Mouse (Mus musculus) midbrain, embryonic 11.5 days (tissue): ENCODE measurements at regions not wholly inside any gene's neighbourhood (a gene's known extent, or its start where the extent isn't known, plus 50 kb on each side); places are given as distances from the start of the nearest gene placed in this dataset.
"Not testable (repeated sequence)": the region's sequence is repeated elsewhere in the genome, so short reads cannot be mapped to it uniquely, and the experiment has no call there.

Source experiments
- ATAC-seq: fragments of 200-750 bp; cut with Nextera tagmentation; 2 replicates; pipeline ENCODE4 v1.8.0; 2017; ENCODE audit warnings: moderate TSS enrichment, moderate library complexity; ENCODE audit not compliant: low FRiP score
- DNase-seq: peaks from one replicate; pipeline ENCODE4 v3.0.0; 2015; ENCODE audit warnings: low spot score; ENCODE audit errors: missing footprints
- H3K27ac ChIP-seq: fragments of 300-500 bp; sonication (generic); 2 replicates; pipeline ENCODE4 v1.5.1; 2014; ENCODE audit warnings: low read depth, low read length
- H3K27me3 ChIP-seq: fragments of 300-500 bp; sonication (generic); 2 replicates; pipeline ENCODE4 v1.6.1; 2014; ENCODE audit warnings: mild to moderate bottlenecking, low read length, moderate library complexity, mixed read lengths; ENCODE audit not compliant: control insufficient read depth, insufficient read depth
- H3K36me3 ChIP-seq: fragments of 300-500 bp; sonication (generic); 2 replicates; pipeline ENCODE4 v1.6.1; 2014; ENCODE audit warnings: mild to moderate bottlenecking, low read length, moderate library complexity, mixed read lengths; ENCODE audit not compliant: control insufficient read depth, insufficient read depth
- H3K4me1 ChIP-seq: fragments of 300-500 bp; sonication (generic); 2 replicates; pipeline ENCODE4 v1.6.1; 2014; ENCODE audit warnings: low read length; ENCODE audit not compliant: control insufficient read depth, insufficient read depth
- H3K4me2 ChIP-seq: fragments of 300-500 bp; sonication (generic); 2 replicates; pipeline ENCODE4 v1.6.1; 2014; ENCODE audit warnings: mild to moderate bottlenecking, moderate library complexity
- H3K4me3 ChIP-seq: fragments of 300-500 bp; sonication (generic); 2 replicates; pipeline ENCODE4 v1.5.1; 2014; ENCODE audit warnings: low read depth, low read length
- H3K9ac ChIP-seq: fragments of 300-500 bp; sonication (generic); 2 replicates; pipeline ENCODE4 v1.6.1; 2014; ENCODE audit warnings: low read length
- H3K9me3 ChIP-seq: fragments of 300-500 bp; sonication (generic); 2 replicates; pipeline ENCODE4 v1.6.1; 2016; ENCODE audit warnings: low read length; ENCODE audit not compliant: control insufficient read depth
- WGBS: fragments of 180-500 bp; shearing (Covaris S2); extraction: QIAGEN DNeasy Blood & Tissue Kit; methylation state at CpG from one replicate; pipeline ENCODE4 v1.1.7; 2014; 5-methylcytosine and 5-hydroxymethylcytosine counted together

- H3K4me2 ChIP-seq, result no peak overlapping the region
- H3K4me3 ChIP-seq, result no peak overlapping the region
- H3K36me3 ChIP-seq, result no peaks in the 10 kb centered on the region
- no peak overlapping the region for H3K27ac ChIP-seq
- no peak overlapping the region for H3K9ac ChIP-seq
- ATAC-seq (no peak), DNase-seq (no peak)
- no peaks in the 10 kb centered on the region for H3K27me3 ChIP-seq
- WGBS, result 84% methylated on average over 1 of the region's 1 CpGs
- H3K9me3 ChIP-seq, result no peaks in the 10 kb centered on the region
- H3K4me1 ChIP-seq, result no peaks in the 10 kb centered on the region
These were observed 384.2 kb upstream of the Nova1 start for GRCm38 (mm10) chr12:47202936-47203335.

GRCm38 (mm10) chr12:47198609-47199008 is 379.9 kb upstream of the Nova1 start:
- no peaks in the 10 kb centered on the region for H3K27me3 ChIP-seq
- no peak for DNase-seq
- 85% methylated on average over 6 of the region's 6 CpGs for WGBS

DNA sequence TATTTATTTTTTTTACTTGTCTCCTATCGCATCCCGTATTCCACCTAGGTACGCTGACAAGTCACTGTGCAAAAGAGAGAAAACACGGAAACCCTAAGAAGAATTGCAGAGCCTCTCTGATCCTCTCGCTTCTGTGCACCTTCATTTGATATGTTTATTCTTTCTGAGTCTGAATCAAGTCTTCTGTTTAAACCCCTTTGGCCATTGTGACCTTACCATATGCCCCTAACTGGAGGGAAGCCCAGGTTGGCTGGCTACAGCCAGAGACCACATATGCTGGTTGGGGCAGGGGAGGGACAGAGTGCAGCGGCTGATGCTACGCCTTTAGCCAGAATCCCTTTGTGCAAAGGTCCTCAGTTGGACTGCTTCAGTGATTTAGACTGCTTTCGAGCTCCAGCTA is 346.0 kb upstream of the Nova1 start:
- Histone ChIP-seq H3K27me3 (no peaks in the 10 kb centered on the region), H3K36me3 (no peaks in the 10 kb centered on the region), H3K4me3 (no peak overlapping the region; the same call in 1 of the 2 replicates), H3K9me3 (no peaks in the 10 kb centered on the region), H3K27ac (peak overlapping the region; percentile 37), H3K4me2 (peak overlapping the region; percentile 34; the same call in 1 of the 2 replicates), H3K4me1 (peaks cover 11% of the 10 kb centered on the region; the same call in 1 of the 2 replicates), H3K9ac (peak overlapping the region; percentile 18; the same call in 1 of the 2 replicates)
- DNase-seq (peak; percentile 91), ATAC-seq (peak; percentile 67)
- 51% methylated on average over 8 of the region's 8 CpGs for WGBS

More at GRCm38 (mm10) chr12:47198609-47199008, 379.9 kb upstream of the Nova1 start:
- no peaks in the 10 kb centered on the region for H3K9me3 ChIP-seq
- no peak overlapping the region for H3K4me2 ChIP-seq
- H3K4me3 ChIP-seq, result no peak overlapping the region
- H3K4me1 ChIP-seq, result no peaks in the 10 kb centered on the region
- H3K9ac ChIP-seq, result no peak overlapping the region
- H3K27ac ChIP-seq, result no peak overlapping the region
- no peak for ATAC-seq
- H3K36me3 ChIP-seq, result no peaks in the 10 kb centered on the region

DNA sequence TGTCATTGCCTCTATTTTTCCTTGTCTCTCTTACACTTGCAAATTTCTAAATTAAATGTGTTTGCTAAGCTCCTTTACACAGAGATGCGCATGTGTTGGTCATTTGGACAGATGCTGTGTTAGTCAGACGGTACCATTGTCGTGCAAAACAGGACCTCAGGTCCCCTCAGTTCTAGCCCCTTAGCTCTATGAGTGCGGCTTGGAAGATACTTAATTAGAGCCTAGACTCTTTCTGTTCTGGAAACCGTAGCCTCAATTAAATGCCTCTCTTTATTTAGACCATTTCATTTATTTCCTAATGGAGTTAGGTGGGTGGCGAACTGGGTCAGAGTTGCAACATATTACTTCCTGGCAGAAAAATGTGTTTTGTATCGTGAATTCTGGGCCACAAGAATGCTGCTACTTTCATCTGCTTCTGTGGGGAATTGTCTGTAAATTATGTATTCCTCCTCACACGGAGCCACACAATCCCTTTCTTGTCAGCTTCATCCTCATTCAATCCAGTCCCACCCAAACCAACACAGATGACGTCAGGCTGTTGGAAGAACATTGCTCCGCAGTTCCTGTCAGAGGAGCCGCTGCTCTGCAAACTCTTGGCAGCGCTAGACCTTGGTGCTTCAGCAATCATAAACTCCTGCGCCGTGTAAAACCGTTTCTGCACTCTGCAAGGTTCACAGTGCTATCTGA is 345.4 kb upstream of the Nova1 start:
- WGBS, result 25% methylated on average over 15 of the region's 15 CpGs
- peak; percentile 84 for DNase-seq
- Histone ChIP-seq H3K4me2 (peak overlapping the region; percentile 34; the same call in 1 of the 2 replicates), H3K9ac (0 out of 2 replicates have a peak overlapping the region, but pooled peaks have one; percentile 18), H3K4me1 (peaks cover 11% of the 10 kb centered on the region; the same call in 1 of the 2 replicates), H3K27ac (peak overlapping the region; percentile 37), H3K36me3 (no peaks in the 10 kb centered on the region), H3K4me3 (no peak overlapping the region; the same call in 1 of the 2 replicates), H3K9me3 (no peaks in the 10 kb centered on the region), H3K27me3 (no peaks in the 10 kb centered on the region)
- ATAC-seq, result peak; percentile 87

DNA sequence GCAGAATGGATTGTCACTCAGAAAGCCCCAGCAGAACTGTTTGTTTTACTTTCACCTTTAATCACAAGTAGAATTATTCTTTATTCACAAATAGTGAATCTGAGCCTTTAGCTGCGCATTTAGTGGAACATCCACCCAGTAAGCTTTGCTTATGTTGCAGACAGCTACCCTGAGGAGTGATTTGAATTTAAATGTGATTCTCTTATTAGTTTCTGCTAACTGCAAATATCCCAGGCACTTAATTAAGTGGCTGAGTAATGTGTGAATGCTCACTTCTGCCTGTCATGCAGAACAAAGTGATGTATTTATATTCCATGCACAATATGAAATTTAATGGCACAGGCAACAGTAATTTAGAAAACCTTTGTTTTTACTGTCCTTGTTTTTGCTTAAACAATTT is 344.4 kb upstream of the Nova1 start:
- H3K9me3 ChIP-seq, result no peaks in the 10 kb centered on the region
- 24% methylated on average over 1 of the region's 1 CpGs for WGBS
- H3K9ac ChIP-seq, result no peak overlapping the region
- ATAC-seq (peak; percentile 46; the same call in 1 of the 2 replicates), DNase-seq (no peak)
- peak overlapping the region; percentile 49 for H3K27ac ChIP-seq
- no peaks in the 10 kb centered on the region for H3K36me3 ChIP-seq
- peaks cover 11% of the 10 kb centered on the region; the same call in 1 of the 2 replicates for H3K4me1 ChIP-seq
- peak overlapping the region; percentile 11; the same call in 1 of the 2 replicates for H3K4me2 ChIP-seq
- no peak overlapping the region for H3K4me3 ChIP-seq
- H3K27me3 ChIP-seq, result no peaks in the 10 kb centered on the region

GRCm38 (mm10) chr12:47162624-47163151 is 344.0 kb upstream of the Nova1 start:
- peak; percentile 90 for DNase-seq
- H3K9me3 ChIP-seq, result no peaks in the 10 kb centered on the region
- no peaks in the 10 kb centered on the region for H3K27me3 ChIP-seq
- H3K4me1 ChIP-seq, result peaks cover 11% of the 10 kb centered on the region; the same call in 1 of the 2 replicates
- peak; percentile 69 for ATAC-seq
- no peak overlapping the region for H3K9ac ChIP-seq
- H3K36me3 ChIP-seq, result no peaks in the 10 kb centered on the region
- peak overlapping the region; percentile 11; the same call in 1 of the 2 replicates for H3K4me2 ChIP-seq
- H3K27ac ChIP-seq, result peak overlapping the region; percentile 49
- 21% methylated on average over 6 of the region's 6 CpGs for WGBS
- no peak overlapping the region for H3K4me3 ChIP-seq

DNA sequence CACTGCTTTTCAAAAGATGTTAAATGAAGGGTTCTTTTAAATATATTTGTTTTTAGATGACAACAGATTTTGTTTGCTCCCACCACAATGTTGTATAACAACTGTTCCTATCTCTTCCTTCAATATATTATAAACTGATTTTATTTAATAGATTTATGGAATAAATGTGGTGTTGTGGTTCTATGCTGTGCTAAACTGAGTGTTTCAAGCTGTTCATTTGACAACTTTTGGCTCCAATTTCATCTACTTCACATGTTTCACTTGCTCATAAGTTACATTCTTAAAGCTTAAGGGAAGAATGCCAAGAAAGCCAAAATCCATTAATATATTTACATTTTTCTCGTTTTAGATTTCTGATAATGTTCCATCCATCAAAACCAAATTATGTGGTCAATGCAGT is 341.9 kb upstream of the Nova1 start:
- ATAC-seq (no peak), DNase-seq (no peak)
- H3K4me3 ChIP-seq, result no peak overlapping the region
- no peak overlapping the region for H3K4me2 ChIP-seq
- no peak overlapping the region for H3K9ac ChIP-seq
- H3K4me1 ChIP-seq, result peaks cover 11% of the 10 kb centered on the region; the same call in 1 of the 2 replicates
- WGBS, result 85% methylated on average over 1 of the region's 1 CpGs
- no peaks in the 10 kb centered on the region for H3K27me3 ChIP-seq
- no peaks in the 10 kb centered on the region for H3K36me3 ChIP-seq
- H3K9me3 ChIP-seq, result no peaks in the 10 kb centered on the region
- no peak overlapping the region for H3K27ac ChIP-seq

DNA sequence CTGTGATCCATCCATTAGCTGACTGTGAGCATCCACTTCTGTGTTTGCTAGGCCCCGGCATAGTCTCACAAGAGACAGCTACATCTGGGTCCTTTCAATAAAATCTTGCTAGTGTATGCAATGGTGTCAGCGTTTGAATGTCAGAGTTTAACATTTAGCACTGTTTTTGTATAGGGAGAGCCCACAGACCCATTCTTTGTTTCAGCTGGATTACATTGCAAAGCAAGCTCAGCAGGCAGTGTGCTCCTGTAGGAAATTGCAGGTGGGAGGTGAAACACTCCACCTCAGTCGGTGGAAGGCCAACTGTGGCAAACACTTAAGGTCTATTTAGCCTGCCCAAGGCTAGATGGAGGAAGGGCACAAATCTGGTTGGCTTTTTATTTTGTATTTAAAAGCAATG is 337.2 kb upstream of the Nova1 start:
- 13% methylated on average over 3 of the region's 3 CpGs for WGBS
- not testable (repeated sequence) for H3K4me2 ChIP-seq, H3K27me3 ChIP-seq, H3K9ac ChIP-seq, H3K4me3 ChIP-seq, H3K9me3 ChIP-seq, H3K36me3 ChIP-seq, ATAC-seq, H3K4me1 ChIP-seq, H3K27ac ChIP-seq
- DNase-seq, result peak; percentile 78

- peak; percentile 84 for DNase-seq
- Histone ChIP-seq H3K27me3 (no peaks in the 10 kb centered on the region), H3K9me3 (no peaks in the 10 kb centered on the region), H3K4me1 (peaks cover 3% of the 10 kb centered on the region; the same call in 1 of the 2 replicates), H3K4me2 (no peak overlapping the region), H3K36me3 (no peaks in the 10 kb centered on the region), H3K27ac (peak overlapping the region; percentile 54), H3K9ac (no peak overlapping the region), H3K4me3 (no peak overlapping the region)
- WGBS, result 52% methylated on average over 4 of the region's 4 CpGs
- peak; percentile 88 for ATAC-seq
These were observed 321.9 kb upstream of the Nova1 start for GRCm38 (mm10) chr12:47140677-47141076.
